Mouse (Mus musculus): ENCODE results near the gene Synj2.

The Synj2 gene

DNA sequence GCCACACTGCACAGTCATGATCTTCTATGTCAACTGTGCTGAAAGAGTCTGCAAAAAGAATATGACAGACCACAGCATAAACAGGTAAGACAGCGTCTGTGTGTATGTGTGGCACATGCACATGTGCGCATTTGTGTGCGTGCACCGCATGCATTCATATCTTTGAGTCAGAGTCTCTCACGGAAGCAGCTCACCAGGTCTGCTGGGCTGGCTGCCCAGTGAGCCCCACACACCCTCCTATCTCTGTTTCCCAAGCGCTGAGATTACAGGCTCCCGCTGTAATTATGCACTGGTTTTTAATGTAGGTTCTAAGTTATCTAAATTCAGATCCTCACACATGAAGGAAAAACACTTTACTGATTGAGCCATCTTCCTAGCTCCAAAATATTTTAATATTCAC is 126.5 kb downstream of the Synj2 start:
- in situ Hi-C loops (cut with MboI; ENCODE audit: low pct_unique_long_range_greater_than_20kb in 1 of 2, low sequenced_read_pairs in 2 of 2, unreplicated experiment in 1 of 2) = no loop called here

DNA sequence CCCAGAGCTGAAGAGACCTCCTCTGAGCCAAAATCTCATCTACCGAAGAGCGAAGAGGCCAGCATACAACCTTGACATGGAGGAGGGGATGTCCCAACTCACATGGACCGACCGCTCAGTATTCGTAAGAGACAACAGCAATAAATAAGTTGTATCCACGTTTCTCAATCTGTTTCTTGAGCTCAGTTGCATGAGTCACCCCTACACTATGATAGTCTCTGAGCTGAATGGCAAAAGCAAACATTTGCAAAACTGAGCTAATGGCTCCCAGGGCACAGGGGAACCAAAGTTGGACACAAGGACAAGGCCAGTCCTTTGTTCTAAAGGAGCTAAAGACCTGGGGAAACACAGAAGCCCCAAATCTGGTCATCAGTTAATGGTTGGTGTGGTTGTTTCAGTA is 128.8 kb downstream of the Synj2 start:
- in situ Hi-C loops (cut with MboI; ENCODE audit: low pct_unique_long_range_greater_than_20kb in 1 of 2, low sequenced_read_pairs in 2 of 2, unreplicated experiment in 1 of 2) = no loop called here

DNA sequence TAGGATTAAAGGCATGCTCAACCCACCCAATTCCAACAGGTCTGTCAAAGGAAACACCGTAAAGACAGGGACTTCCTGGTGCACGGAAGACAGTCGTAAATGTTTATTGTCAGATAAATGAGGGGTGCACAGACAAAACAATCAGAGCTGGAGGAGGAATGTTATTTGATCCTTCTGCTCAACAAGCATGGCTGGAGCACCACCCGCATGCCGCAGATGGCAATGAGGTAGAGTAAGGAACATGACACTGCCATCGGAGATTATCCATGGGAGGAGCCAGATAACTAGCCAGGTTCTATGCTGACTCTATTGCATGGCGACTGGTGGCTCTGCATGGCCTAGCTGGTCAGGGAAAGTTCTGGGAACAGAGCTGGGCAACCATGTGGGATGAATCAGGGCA is 132.3 kb downstream of the Synj2 start:
- in situ Hi-C loops (cut with MboI; ENCODE audit: low pct_unique_long_range_greater_than_20kb in 1 of 2, low sequenced_read_pairs in 2 of 2, unreplicated experiment in 1 of 2) = no loop called here

DNA sequence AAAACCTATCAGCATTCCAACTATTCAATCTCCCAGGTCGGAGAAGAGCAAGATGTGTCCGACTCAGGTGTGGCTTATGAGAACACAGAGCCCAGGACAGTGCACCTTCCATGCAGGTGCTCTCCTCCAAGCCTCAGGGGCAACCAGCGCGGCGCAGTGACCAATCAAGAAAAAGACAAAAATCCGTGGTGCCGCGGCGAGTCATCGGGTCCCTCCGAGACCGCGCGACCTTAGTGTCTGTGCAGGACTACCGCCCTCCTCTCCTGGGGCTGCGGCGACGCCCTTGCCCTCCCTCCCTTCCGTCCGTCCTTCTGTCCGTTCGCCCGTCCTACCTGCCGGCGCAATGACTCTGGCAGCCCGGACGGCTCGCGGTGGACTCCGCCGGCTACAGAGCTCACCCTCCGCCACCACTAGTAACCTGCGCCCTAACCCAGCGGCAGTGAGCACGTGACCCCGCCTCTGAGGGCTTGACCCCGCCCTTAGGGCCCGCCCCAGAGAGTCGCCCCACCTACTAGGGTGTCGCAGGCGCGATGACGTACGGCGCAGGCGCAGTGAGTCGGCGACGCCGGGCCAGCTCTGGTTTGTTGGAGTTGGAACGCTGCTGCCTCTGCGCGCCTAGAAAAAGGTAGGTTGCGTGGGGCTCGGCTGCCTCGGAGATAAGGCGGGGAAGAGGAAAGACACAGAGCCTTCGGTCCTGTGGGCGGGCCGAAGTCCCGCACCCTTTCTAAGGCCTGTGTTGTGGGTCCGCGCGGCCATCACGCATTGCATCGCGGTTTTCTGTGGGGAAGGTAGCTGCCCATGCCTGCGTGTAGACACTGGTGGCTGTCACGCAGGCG is 138.4 kb downstream of the Synj2 start, which contains the start of the genes Serac1 and Gtf2h5:
TSS of gene Serac1 (minus strand) at position 455 of the 836 bp plus-strand sequence.
TSS of gene Gtf2h5 (plus strand) at position 500 of the 836 bp plus-strand sequence.
- in situ Hi-C loops (cut with MboI; ENCODE audit: low pct_unique_long_range_greater_than_20kb in 1 of 2, low sequenced_read_pairs in 2 of 2, unreplicated experiment in 1 of 2) = no loop called here

DNA sequence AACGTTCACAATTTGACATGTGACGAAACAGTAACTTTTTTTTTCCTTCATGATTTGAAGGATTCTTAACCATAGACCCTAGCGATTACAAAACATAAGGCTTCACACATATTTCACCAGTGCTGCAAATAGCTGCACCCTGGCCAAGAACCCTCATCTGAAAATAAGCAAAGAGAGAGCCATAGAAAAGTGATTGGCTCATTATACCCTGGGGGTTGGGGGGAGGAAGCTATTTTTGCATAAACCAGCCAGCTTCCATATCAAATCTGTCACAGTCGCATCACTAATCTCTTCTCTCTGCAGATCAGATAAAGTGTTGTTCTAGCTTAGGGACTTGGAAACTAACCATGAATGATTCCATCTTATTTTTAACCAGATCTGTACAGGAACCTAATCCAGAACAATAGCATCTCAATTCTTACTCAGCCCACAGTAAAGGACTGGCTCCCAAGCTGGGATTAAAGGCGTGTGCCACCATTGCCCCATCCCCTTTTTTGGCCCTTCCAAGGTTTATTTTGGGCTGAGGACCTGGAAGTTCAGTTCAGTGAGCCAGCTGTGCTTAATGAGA is 142.3 kb downstream of the Synj2 start:
- in situ Hi-C loops (cut with MboI; ENCODE audit: low pct_unique_long_range_greater_than_20kb in 1 of 2, low sequenced_read_pairs in 2 of 2, unreplicated experiment in 1 of 2) = no loop called here

DNA sequence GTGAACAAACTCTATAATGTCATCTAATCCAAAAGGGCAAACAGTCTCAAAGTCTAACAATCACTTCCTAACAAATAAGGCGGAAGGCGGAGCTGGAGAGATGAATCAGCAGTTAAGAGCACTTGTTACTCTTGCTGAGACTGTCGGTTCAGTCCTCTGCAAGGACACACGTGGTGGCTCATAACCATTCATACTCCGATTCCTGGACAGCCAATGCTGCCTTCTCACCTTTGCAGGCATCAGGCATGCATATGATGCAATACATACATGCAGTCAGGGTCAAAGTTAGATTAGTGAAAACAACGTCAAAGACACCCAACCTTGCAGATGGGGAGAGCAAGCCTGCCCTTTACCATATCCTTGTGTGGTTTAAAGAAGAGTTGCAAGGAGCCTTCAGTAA is 150.5 kb downstream of the Synj2 start:
- in situ Hi-C loops (cut with MboI; ENCODE audit: low pct_unique_long_range_greater_than_20kb in 1 of 2, low sequenced_read_pairs in 2 of 2, unreplicated experiment in 1 of 2) = no loop called here
